Mouse (Mus musculus): ENCODE results near the gene Dip2c. TPM values are rescaled to one million over a fixed set of nuclear protein-coding genes. Genes with fewer than 3 reads are reported as not detected.

Gene Dip2c
- total RNA-seq, 4 experiments from 2014 or later, result 61.2 to 68.2 (median 64.0) TPM

GRCm38 (mm10) chr13:9713462-9714134 is 437.3 kb downstream of the Dip2c start:
- DNase-seq (ENCODE audit: low spot score in 2 of 2), result no peak

GRCm38 (mm10) chr13:9715224-9715623 is 438.9 kb downstream of the Dip2c start:
- no peak for DNase-seq (ENCODE audit: low spot score in 2 of 2)

Other genes with a start within 250 kb of the Dip2c start
- gene Larp4b, start 182.6 kb upstream of the Dip2c start, total RNA-seq (2022), result 10 to 100 TPM; 69.6 to 73.1 (median 70.6) TPM